Mouse (Mus musculus): ENCODE measurements around the gene Dnah2.

- TF ChIP-seq GATA1 (IDR thresholded peaks at IDR 0.05; ENCODE audit: low read length) (no peak), TAL1 (IDR thresholded peaks at IDR 0.05; ENCODE audit: low read length) (no peak)
Observed at GRCm38 (mm10) chr11:69591424-69591823, 42.5 kb upstream of the Dnah2 start.
